Mouse (Mus musculus) hindbrain, embryonic 10.5 days (tissue): Measurements from ENCODE around the gene Oas1e. TPM values are rescaled to one million over a fixed set of nuclear protein-coding genes. Genes with fewer than 3 reads are reported as not detected.
A peak's percentile ranks its signal among the peaks of the same experiment; 100 is the strongest.
"Not testable (repeated sequence)": the region's sequence is repeated elsewhere in the genome, so short reads cannot be mapped to it uniquely, and the experiment has no call there.

ENCODE experiments used
- DNase-seq: peaks from one replicate; pipeline ENCODE4 v3.0.0-alpha.2; 2017; ENCODE audit warnings: low spot score
- H3K27ac ChIP-seq: fragments of 300-500 bp; sonication (generic); 2 replicates; pipeline ENCODE4 v1.5.1; 2016; ENCODE audit warnings: mild to moderate bottlenecking, moderate library complexity
- H3K27me3 ChIP-seq: fragments of 300-500 bp; sonication (generic); 2 replicates; pipeline ENCODE4 v1.6.1; 2016; ENCODE audit warnings: mild to moderate bottlenecking; ENCODE audit not compliant: poor library complexity, insufficient read depth, severe bottlenecking
- H3K36me3 ChIP-seq: fragments of 300-500 bp; sonication (generic); 2 replicates; pipeline ENCODE4 v1.6.1; 2016; ENCODE audit warnings: mild to moderate bottlenecking, moderate library complexity
- H3K4me1 ChIP-seq: fragments of 300-500 bp; sonication (generic); replicated peaks from 2 replicates; pipeline ENCODE4 v1.6.1; 2016; ENCODE audit warnings: mild to moderate bottlenecking
- H3K4me3 ChIP-seq: fragments of 300-500 bp; sonication (generic); 2 replicates; pipeline ENCODE4 v1.5.1; 2016; ENCODE audit warnings: mild to moderate bottlenecking, moderate library complexity
- H3K9me3 ChIP-seq: fragments of 300-500 bp; sonication (generic); 2 replicates; pipeline ENCODE4 v1.6.1; 2016; ENCODE audit warnings: mild to moderate bottlenecking, moderate library complexity
- WGBS: fragments of 180-500 bp; shearing (Covaris S2); methylation state at CpG from one replicate; pipeline ENCODE4 v1.1.7; 2016; 5-methylcytosine and 5-hydroxymethylcytosine counted together
- polyA plus RNA-seq: library from polyadenylated mRNA; unstranded; fragments of >200 nt; fragmentation: Nextera tagmentation; extraction: Ambion mirVana; gene quantifications from 2 replicates; pipeline ENCODE4 v1.2.1, GENCODE M21; 2016

Gene Oas1e
- polyA plus RNA-seq, 1 experiment from 2014 or later: not detected

- WGBS: 67% methylated on average over 2 of the region's 2 CpGs
- DNase-seq, H3K36me3 ChIP-seq, H3K27me3 ChIP-seq, H3K4me3 ChIP-seq, H3K9me3 ChIP-seq, H3K27ac ChIP-seq, H3K4me1 ChIP-seq: not testable (repeated sequence)
Observed at GRCm38 (mm10) chr5:120798943-120799342, 3.6 kb upstream of the Oas1e start.

GRCm38 (mm10) chr5:120798147-120798546, 2.8 kb upstream of the Oas1e start:
- H3K9me3 ChIP-seq, H3K4me3 ChIP-seq, H3K27me3 ChIP-seq, H3K27ac ChIP-seq, H3K4me1 ChIP-seq, DNase-seq, H3K36me3 ChIP-seq: not testable (repeated sequence)
- 81% methylated on average over 5 of the region's 5 CpGs for WGBS

GRCm38 (mm10) chr5:120793043-120793442, 2.3 kb downstream of the Oas1e start:
- WGBS: 36% methylated on average over 2 of the region's 2 CpGs
- no peaks in the 10 kb centered on the region for H3K4me1 ChIP-seq
- peak; percentile 47 for DNase-seq

GRCm38 (mm10) chr5:120787042-120787441, 8.3 kb downstream of the Oas1e start:
- H3K27me3 ChIP-seq: no peaks in the 10 kb centered on the region
- 70% methylated on average over 3 of the region's 3 CpGs for WGBS
- H3K9me3 ChIP-seq: no peaks in the 10 kb centered on the region
- no peaks in the 10 kb centered on the region for H3K4me1 ChIP-seq
- H3K4me3 ChIP-seq: no peak overlapping the region
- DNase-seq: no peak
- H3K27ac ChIP-seq: no peak overlapping the region
- H3K36me3 ChIP-seq: no peaks in the 10 kb centered on the region

More at GRCm38 (mm10) chr5:120793043-120793442, 2.3 kb downstream of the Oas1e start:
- no peaks in the 10 kb centered on the region for H3K9me3 ChIP-seq
- no peaks in the 10 kb centered on the region for H3K36me3 ChIP-seq
- no peak overlapping the region for H3K27ac ChIP-seq
- H3K27me3 ChIP-seq: no peaks in the 10 kb centered on the region
- no peak overlapping the region for H3K4me3 ChIP-seq

GRCm38 (mm10) chr5:120782446-120782845, 12.9 kb downstream of the Oas1e start:
- Histone ChIP-seq H3K36me3 (no peaks in the 10 kb centered on the region), H3K4me3 (no peak overlapping the region), H3K9me3 (no peaks in the 10 kb centered on the region), H3K4me1 (no peaks in the 10 kb centered on the region), H3K27ac (no peak overlapping the region), H3K27me3 (no peaks in the 10 kb centered on the region)
- 74% methylated on average over 2 of the region's 2 CpGs for WGBS
- no peak for DNase-seq

- DNase-seq: no peak
- H3K27ac ChIP-seq: no peak overlapping the region
- WGBS: 86% methylated on average over 1 of the region's 1 CpGs
Observed at GRCm38 (mm10) chr5:120781646-120782045, 13.7 kb downstream of the Oas1e start.

GRCm38 (mm10) chr5:120779922-120780321, 15.4 kb downstream of the Oas1e start:
- Histone ChIP-seq H3K27me3 (no peaks in the 10 kb centered on the region), H3K27ac (no peak overlapping the region), H3K36me3 (no peaks in the 10 kb centered on the region), H3K4me3 (no peak overlapping the region), H3K9me3 (no peaks in the 10 kb centered on the region), H3K4me1 (0 out of 2 replicates have a peak, but pooled peaks cover 7% of the 10 kb centered on the region)
- DNase-seq: no peak
- WGBS: 63% methylated on average over 3 of the region's 3 CpGs

More at GRCm38 (mm10) chr5:120781646-120782045, 13.7 kb downstream of the Oas1e start:
- Histone ChIP-seq H3K36me3 (no peaks in the 10 kb centered on the region), H3K9me3 (no peaks in the 10 kb centered on the region), H3K4me3 (no peak overlapping the region), H3K27me3 (no peaks in the 10 kb centered on the region), H3K4me1 (0 out of 2 replicates have a peak, but pooled peaks cover 3% of the 10 kb centered on the region)

GRCm38 (mm10) chr5:120778941-120779340, 16.4 kb downstream of the Oas1e start:
- 80% methylated on average over 2 of the region's 2 CpGs for WGBS
- DNase-seq: no peak
- no peak overlapping the region for H3K27ac ChIP-seq
- no peak overlapping the region for H3K4me3 ChIP-seq
- H3K4me1 ChIP-seq: 0 out of 2 replicates have a peak, but pooled peaks cover 7% of the 10 kb centered on the region
- H3K9me3 ChIP-seq: no peaks in the 10 kb centered on the region
- H3K27me3 ChIP-seq: no peaks in the 10 kb centered on the region
- no peaks in the 10 kb centered on the region for H3K36me3 ChIP-seq

GRCm38 (mm10) chr5:120777478-120777877, 17.9 kb downstream of the Oas1e start, which contains the start of gene Oas3:
Gene Oas3 (minus strand): TSS chr5:120777661.
- H3K9me3 ChIP-seq: no peaks in the 10 kb centered on the region
- H3K27ac ChIP-seq: no peak within 1 kb of the TSS
- H3K36me3 ChIP-seq: no peaks in the 10 kb centered on the region
- WGBS: 77% methylated on average over 9 of the region's 9 CpGs
- no peak for DNase-seq
- H3K4me1 ChIP-seq: 0 out of 2 replicates have a peak, but pooled peaks cover 7% of the 10 kb centered on the region
- no peak within 1 kb of the TSS for H3K4me3 ChIP-seq
- no peaks in the 10 kb centered on the region for H3K27me3 ChIP-seq

GRCm38 (mm10) chr5:120776801-120777200, 18.5 kb downstream of the Oas1e start:
- WGBS: 83% methylated on average over 5 of the region's 5 CpGs
- no peak for DNase-seq
- no peaks in the 10 kb centered on the region for H3K27me3 ChIP-seq
- no peak overlapping the region for H3K4me3 ChIP-seq
- no peaks in the 10 kb centered on the region for H3K36me3 ChIP-seq
- H3K9me3 ChIP-seq: no peaks in the 10 kb centered on the region
- no peak overlapping the region for H3K27ac ChIP-seq
- 0 out of 2 replicates have a peak, but pooled peaks cover 7% of the 10 kb centered on the region for H3K4me1 ChIP-seq

GRCm38 (mm10) chr5:120775287-120775985, 19.9 kb downstream of the Oas1e start:
- Histone ChIP-seq H3K4me3 (no peak overlapping the region), H3K4me1 (0 out of 2 replicates have a peak, but pooled peaks cover 7% of the 10 kb centered on the region), H3K9me3 (no peaks in the 10 kb centered on the region), H3K36me3 (no peaks in the 10 kb centered on the region), H3K27me3 (no peaks in the 10 kb centered on the region), H3K27ac (no peak overlapping the region)
- WGBS: 84% methylated on average over 14 of the region's 14 CpGs
- DNase-seq: no peak

GRCm38 (mm10) chr5:120769396-120769795, 25.9 kb downstream of the Oas1e start:
- no peaks in the 10 kb centered on the region for H3K27me3 ChIP-seq
- no peaks in the 10 kb centered on the region for H3K36me3 ChIP-seq
- WGBS: 75% methylated on average over 3 of the region's 3 CpGs
- H3K27ac ChIP-seq: no peak overlapping the region
- no peaks in the 10 kb centered on the region for H3K4me1 ChIP-seq
- DNase-seq: no peak
- H3K9me3 ChIP-seq: no peaks in the 10 kb centered on the region
- H3K4me3 ChIP-seq: no peak overlapping the region

- Histone ChIP-seq H3K4me1 (0 out of 2 replicates have a peak, but pooled peaks cover 6% of the 10 kb centered on the region), H3K9me3 (no peaks in the 10 kb centered on the region), H3K27ac (no peak overlapping the region), H3K36me3 (no peaks in the 10 kb centered on the region), H3K27me3 (no peaks in the 10 kb centered on the region), H3K4me3 (no peak overlapping the region)
- 74% methylated on average over 8 of the region's 8 CpGs for WGBS
- no peak for DNase-seq
Observed at GRCm38 (mm10) chr5:120765010-120765409, 30.3 kb downstream of the Oas1e start.
